Mouse (Mus musculus): ENCODE measurements around the gene Cdca5. TPM values are rescaled to one million over a fixed set of nuclear protein-coding genes. Genes with fewer than 3 reads are reported as not detected.

The Cdca5 gene
- polyA plus RNA-seq, 1 experiment from 2014 or later = 60.5 TPM

DNA sequence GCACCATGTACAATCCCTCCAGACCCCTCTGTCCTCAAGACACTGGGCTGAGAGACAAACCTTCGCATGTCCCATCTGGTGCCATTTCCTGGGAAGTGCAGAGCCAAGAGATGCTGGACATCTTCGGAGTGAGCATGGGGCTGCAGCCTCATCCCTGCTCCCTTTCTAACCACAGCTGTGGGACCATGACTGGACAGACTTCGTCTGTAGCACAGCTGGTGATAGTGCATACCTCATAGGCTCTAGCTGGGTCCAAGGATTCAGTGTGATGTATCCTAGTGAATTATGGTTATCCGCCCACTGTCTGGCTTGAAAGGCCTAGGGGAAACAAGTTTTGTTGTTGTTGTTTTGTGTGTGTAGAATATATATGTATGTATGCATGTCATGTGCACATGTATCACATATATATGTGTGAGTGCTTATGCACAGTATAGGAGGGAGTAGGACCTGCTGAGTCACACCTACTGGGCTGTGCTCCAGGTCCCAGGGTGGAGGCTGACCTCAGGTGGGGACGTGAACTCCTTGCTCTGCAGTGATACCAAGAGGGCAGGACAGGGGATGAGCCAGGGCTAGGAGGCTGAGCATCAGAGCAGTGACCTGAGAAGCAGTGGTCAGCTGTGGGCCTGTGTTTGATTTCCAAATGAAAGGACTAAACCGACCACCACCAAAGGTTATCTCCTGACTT lies 17.5 kb downstream of the Cdca5 start:
- H3K4me1 ChIP-seq (ENCODE audit: control insufficient read depth, insufficient read depth, low read length) = no peaks in the 10 kb centered on the region
- no peak overlapping the region for H3K27ac ChIP-seq (replicated peaks; ENCODE audit: low read depth, low read length)
- no peak overlapping the region for H3K4me2 ChIP-seq (ENCODE audit: low read depth, severe bottlenecking)
- ATAC-seq (ENCODE audit: insufficient number of reproducible peaks, low FRiP score, low TSS enrichment, low read depth) (no peak), DNase-seq (ENCODE audit: low spot score) (no peak)
- peaks cover 3% of the 10 kb centered on the region for H3K36me3 ChIP-seq (ENCODE audit: control insufficient read depth, insufficient read depth, low read length)
- H3K9ac ChIP-seq (ENCODE audit: low read length) = no peak overlapping the region
- H3K27me3 ChIP-seq (ENCODE audit: control insufficient read depth, insufficient read depth, low read length) = no peaks in the 10 kb centered on the region
- H3K4me3 ChIP-seq (ENCODE audit: low read depth, low read length) = no peak overlapping the region
- 78% methylated on average over 6 of the region's 6 CpGs for WGBS
- H3K9me3 ChIP-seq (ENCODE audit: control insufficient read depth, low read length) = no peaks in the 10 kb centered on the region

DNA sequence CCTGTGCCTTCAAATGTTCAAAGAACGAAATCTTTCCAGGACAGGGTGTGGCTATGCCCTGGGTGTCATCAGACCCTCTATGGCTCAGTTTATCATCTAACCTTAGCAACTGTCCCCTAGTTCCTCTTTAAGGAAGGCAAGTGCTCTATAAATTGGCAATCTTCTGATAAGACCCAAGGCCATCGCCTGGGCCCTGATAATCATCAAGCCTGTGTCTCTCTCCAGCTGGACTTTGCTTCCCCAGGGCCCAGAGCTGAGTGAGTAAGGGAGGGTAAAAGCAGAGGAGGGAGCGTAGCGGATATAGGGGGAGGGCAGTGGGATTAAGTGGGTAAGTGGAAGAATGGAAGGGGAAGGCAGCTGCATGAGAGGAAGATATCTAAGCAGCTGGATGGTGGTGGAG lies 19.7 kb downstream of the Cdca5 start:
- no peak overlapping the region for H3K27ac ChIP-seq (replicated peaks; ENCODE audit: low read depth, low read length)
- no peak overlapping the region for H3K4me3 ChIP-seq (ENCODE audit: low read depth, low read length)
- H3K4me1 ChIP-seq (ENCODE audit: control insufficient read depth, insufficient read depth, low read length) = no peaks in the 10 kb centered on the region
- WGBS = 88% methylated on average over 4 of the region's 4 CpGs
- no peaks in the 10 kb centered on the region for H3K9me3 ChIP-seq (ENCODE audit: control insufficient read depth, low read length)
- H3K36me3 ChIP-seq (ENCODE audit: control insufficient read depth, insufficient read depth, low read length) = peaks cover 3% of the 10 kb centered on the region
- ATAC-seq (ENCODE audit: insufficient number of reproducible peaks, low FRiP score, low TSS enrichment, low read depth) = no peak
- no peak for DNase-seq (ENCODE audit: low spot score)
- no peaks in the 10 kb centered on the region for H3K27me3 ChIP-seq (ENCODE audit: control insufficient read depth, insufficient read depth, low read length)
- no peak overlapping the region for H3K9ac ChIP-seq (ENCODE audit: low read length)
- H3K4me2 ChIP-seq (ENCODE audit: low read depth, severe bottlenecking) = no peak overlapping the region

DNA sequence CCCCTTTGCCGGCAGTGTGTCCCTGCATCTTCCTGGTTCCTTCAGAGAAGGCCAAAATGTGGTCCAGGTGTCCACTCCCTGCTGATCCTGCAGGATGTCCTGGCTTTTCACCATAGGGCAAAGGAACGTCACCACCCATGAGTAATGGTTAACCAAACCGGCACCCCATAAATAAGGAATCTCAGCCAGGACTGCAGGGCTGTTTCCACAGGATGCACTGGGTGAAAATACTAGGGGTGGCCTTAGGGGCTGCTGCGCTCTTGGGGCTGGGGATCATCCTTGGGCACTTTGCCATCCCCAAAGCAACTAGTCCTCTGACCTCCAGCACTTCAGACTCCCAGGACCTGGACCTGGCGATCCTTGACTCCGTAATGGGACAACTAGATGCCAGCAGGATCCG lies 20.8 kb downstream of the Cdca5 start, which contains the start of gene Naaladl1:
Gene Naaladl1, plus strand, starts transcription at position 197 of the 400 bp plus-strand sequence.
- H3K9ac ChIP-seq (ENCODE audit: low read length) = no peak within 1 kb of the TSS
- WGBS = 81% methylated on average over 7 of the region's 7 CpGs
- no peak within 1 kb of the TSS for H3K27ac ChIP-seq (replicated peaks; ENCODE audit: low read depth, low read length)
- no peaks in the 10 kb centered on the region for H3K4me1 ChIP-seq (ENCODE audit: control insufficient read depth, insufficient read depth, low read length)
- DNase-seq (ENCODE audit: low spot score) (no peak), ATAC-seq (ENCODE audit: insufficient number of reproducible peaks, low FRiP score, low TSS enrichment, low read depth) (no peak)
- no peaks in the 10 kb centered on the region for H3K27me3 ChIP-seq (ENCODE audit: control insufficient read depth, insufficient read depth, low read length)
- no peaks in the 10 kb centered on the region for H3K36me3 ChIP-seq (ENCODE audit: control insufficient read depth, insufficient read depth, low read length)
- H3K9me3 ChIP-seq (ENCODE audit: control insufficient read depth, low read length) = no peaks in the 10 kb centered on the region
- H3K4me3 ChIP-seq (ENCODE audit: low read depth, low read length) = no peak within 1 kb of the TSS
- H3K4me2 ChIP-seq (ENCODE audit: low read depth, severe bottlenecking) = no peak within 1 kb of the TSS

DNA sequence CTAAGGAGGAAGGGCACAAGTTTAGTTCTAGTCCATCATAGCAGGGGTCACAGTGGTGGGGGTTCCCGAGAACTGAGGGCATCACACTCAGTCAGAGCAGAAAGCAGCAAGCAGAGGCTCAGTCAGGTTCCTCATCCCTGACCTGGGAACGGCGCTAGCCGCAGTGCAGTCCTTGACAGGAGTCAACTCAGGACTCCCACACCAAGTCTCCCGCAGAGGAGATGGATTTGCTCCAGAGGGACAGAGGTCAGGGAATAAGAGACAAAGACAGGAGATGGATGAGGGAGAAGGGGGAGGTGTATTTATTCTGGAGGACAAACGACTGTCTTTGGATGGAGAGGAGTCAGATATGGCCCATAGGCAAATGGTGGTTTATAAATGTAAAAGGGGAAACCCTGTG lies 28.3 kb downstream of the Cdca5 start:
- H3K4me2 ChIP-seq (ENCODE audit: low read depth, severe bottlenecking) = no peak overlapping the region
- no peaks in the 10 kb centered on the region for H3K9me3 ChIP-seq (ENCODE audit: control insufficient read depth, low read length)
- H3K9ac ChIP-seq (ENCODE audit: low read length) = no peak overlapping the region
- 63% methylated on average over 6 of the region's 6 CpGs for WGBS
- no peak overlapping the region for H3K27ac ChIP-seq (replicated peaks; ENCODE audit: low read depth, low read length)
- no peaks in the 10 kb centered on the region for H3K27me3 ChIP-seq (ENCODE audit: control insufficient read depth, insufficient read depth, low read length)
- no peak overlapping the region for H3K4me3 ChIP-seq (ENCODE audit: low read depth, low read length)
- ATAC-seq (ENCODE audit: insufficient number of reproducible peaks, low FRiP score, low TSS enrichment, low read depth) (no peak), DNase-seq (ENCODE audit: low spot score) (no peak)
- H3K4me1 ChIP-seq (ENCODE audit: control insufficient read depth, insufficient read depth, low read length) = peaks cover 3% of the 10 kb centered on the region
- H3K36me3 ChIP-seq (ENCODE audit: control insufficient read depth, insufficient read depth, low read length) = peaks cover 10% of the 10 kb centered on the region; the same call in 1 of the 2 replicates

DNA sequence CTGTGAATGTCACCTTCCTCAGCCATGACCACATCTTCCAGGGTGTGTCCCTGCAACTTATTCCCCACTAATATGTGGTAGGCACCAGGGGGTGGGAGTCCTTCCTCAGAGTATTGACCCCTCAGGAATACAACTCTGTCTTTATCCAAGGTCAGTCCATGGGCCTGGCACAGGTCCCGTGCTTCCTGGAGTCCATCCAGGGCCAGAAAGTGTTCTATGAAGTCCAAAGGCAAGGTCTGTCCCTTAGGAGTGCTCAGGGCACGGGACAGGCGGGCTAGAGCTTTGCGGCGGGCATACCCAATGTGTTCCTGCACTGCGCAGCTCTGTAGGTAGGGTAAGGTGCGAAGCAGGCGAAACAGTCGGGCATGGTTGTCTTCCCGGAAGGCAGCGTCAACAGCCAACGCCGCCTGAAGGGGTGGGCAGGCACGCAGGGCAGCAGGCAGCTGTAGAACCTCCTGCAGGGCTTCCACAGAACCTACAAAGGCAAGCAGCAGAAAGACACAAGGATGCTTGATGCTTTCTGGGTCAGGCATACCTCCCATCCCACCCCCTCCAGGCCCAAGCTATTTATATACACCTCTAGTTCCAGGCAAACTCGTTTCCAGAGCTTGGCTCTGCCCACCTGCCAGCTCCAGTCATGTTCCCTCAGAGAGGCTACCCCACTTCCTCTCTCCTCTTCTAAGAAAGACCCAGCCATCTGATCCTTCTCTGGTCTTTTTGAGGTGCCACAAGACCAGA lies 31.5 kb downstream of the Cdca5 start:
- H3K9me3 ChIP-seq (ENCODE audit: control insufficient read depth, low read length) = no peaks in the 10 kb centered on the region
- 91% methylated on average over 15 of the region's 15 CpGs for WGBS
- peaks cover 13% of the 10 kb centered on the region for H3K36me3 ChIP-seq (ENCODE audit: control insufficient read depth, insufficient read depth, low read length)
- no peak overlapping the region for H3K4me3 ChIP-seq (ENCODE audit: low read depth, low read length)
- H3K4me2 ChIP-seq (ENCODE audit: low read depth, severe bottlenecking) = no peak overlapping the region
- no peak overlapping the region; the same call in 1 of the 2 replicates for H3K9ac ChIP-seq (ENCODE audit: low read length)
- no peaks in the 10 kb centered on the region for H3K27me3 ChIP-seq (ENCODE audit: control insufficient read depth, insufficient read depth, low read length)
- DNase-seq (ENCODE audit: low spot score) (no peak), ATAC-seq (ENCODE audit: insufficient number of reproducible peaks, low FRiP score, low TSS enrichment, low read depth) (no peak)
- H3K4me1 ChIP-seq (ENCODE audit: control insufficient read depth, insufficient read depth, low read length) = peaks cover 3% of the 10 kb centered on the region
- no peak overlapping the region for H3K27ac ChIP-seq (replicated peaks; ENCODE audit: low read depth, low read length)

DNA sequence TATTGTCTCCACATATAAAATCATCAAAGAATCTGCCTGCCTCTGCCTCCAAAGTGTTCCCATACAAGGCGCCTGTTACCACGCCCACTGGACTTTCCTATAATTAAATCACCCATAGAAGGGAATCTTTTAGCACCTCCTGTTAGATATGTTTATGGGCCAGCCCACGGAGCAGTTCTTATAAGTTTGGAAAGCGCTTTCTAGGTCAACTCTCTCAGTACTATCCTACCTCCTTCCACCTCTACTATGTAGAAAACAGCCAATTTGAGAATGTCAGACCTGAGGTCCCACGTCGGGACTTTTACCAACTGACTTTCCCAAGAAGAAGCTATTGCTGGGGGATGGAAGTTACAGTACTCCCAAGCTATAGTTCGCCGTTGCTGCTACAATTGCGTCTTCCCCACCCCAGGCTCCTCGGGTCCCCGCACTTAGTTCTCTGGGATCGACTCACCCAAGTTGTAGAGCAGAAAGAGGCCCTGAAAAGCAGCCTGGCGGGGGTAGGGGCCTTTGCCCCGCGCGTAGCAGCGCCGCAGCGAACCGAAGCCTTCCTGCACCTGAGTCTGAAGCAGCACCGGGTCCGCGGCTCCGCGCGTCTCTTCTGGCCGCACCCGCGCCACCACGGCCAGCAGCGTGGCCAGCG lies 32.7 kb downstream of the Cdca5 start:
- Histone ChIP-seq H3K4me2 (ENCODE audit: low read depth, severe bottlenecking) (peak overlapping the region; percentile 90), H3K9ac (ENCODE audit: low read length) (peak overlapping the region; percentile 87), H3K27ac (replicated peaks; ENCODE audit: low read depth, low read length) (peak overlapping the region; percentile 96), H3K4me3 (ENCODE audit: low read depth, low read length) (peak overlapping the region; percentile 69), H3K9me3 (ENCODE audit: control insufficient read depth, low read length) (no peaks in the 10 kb centered on the region), H3K4me1 (ENCODE audit: control insufficient read depth, insufficient read depth, low read length) (peaks cover 3% of the 10 kb centered on the region), H3K36me3 (ENCODE audit: control insufficient read depth, insufficient read depth, low read length) (peaks cover 13% of the 10 kb centered on the region), H3K27me3 (ENCODE audit: control insufficient read depth, insufficient read depth, low read length) (no peaks in the 10 kb centered on the region)
- 6% methylated on average over 32 of the region's 32 CpGs for WGBS
- DNase-seq (ENCODE audit: low spot score) (no peak), ATAC-seq (ENCODE audit: insufficient number of reproducible peaks, low FRiP score, low TSS enrichment, low read depth) (no peak)

DNA sequence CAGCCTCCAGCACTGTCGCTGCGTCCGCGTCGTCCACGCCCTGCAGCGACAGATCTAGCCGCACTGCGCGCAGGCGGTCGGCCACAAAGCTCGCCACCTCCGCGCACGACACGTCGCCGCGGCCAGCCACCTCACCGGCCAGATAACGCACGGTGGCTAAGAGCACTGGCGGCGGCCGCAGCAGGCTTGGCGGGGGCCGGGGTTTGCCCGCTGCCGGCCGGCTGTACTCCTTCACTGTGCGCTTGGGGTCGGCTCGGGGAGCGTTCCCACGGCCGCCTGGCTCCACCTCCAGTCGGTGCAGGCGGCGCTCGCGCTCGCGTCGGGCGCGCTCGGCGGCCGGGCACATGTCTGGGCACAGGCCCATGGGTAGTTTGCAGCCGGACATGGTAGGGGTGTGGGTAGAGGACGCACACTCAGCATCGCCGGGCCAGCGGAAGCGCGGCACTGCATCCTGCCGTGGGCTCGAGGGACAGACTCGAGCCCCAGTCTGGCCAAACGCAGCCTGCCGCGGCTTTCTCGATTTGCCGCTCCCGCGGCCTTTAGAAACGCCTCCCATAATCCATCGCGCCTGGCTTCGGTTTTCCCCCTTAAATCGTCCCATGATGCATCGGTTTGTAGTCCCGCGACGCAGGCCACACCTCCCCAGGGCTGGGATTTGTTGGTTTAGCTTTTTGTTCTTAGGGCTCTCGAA lies 33.3 kb downstream of the Cdca5 start, which contains the start of gene Sac3d1:
Gene Sac3d1, minus strand, starts transcription at position 665 of the 691 bp plus-strand sequence.
- no peaks in the 10 kb centered on the region for H3K9me3 ChIP-seq (ENCODE audit: control insufficient read depth, low read length)
- H3K4me1 ChIP-seq (ENCODE audit: control insufficient read depth, insufficient read depth, low read length) = peaks cover 3% of the 10 kb centered on the region
- H3K4me2 ChIP-seq (ENCODE audit: low read depth, severe bottlenecking) = peak within 1 kb of the TSS; percentile 90
- H3K4me3 ChIP-seq (ENCODE audit: low read depth, low read length) = peak within 1 kb of the TSS; percentile 69
- peak within 1 kb of the TSS; percentile 87 for H3K9ac ChIP-seq (ENCODE audit: low read length)
- under 1% methylated on average over 77 of the region's 77 CpGs for WGBS
- H3K27ac ChIP-seq (replicated peaks; ENCODE audit: low read depth, low read length) = peak within 1 kb of the TSS; percentile 96
- DNase-seq (ENCODE audit: low spot score) = peak; percentile 92
- peaks cover 13% of the 10 kb centered on the region for H3K36me3 ChIP-seq (ENCODE audit: control insufficient read depth, insufficient read depth, low read length)
- peak; percentile 80 for ATAC-seq (ENCODE audit: insufficient number of reproducible peaks, low FRiP score, low TSS enrichment, low read depth)
- no peaks in the 10 kb centered on the region for H3K27me3 ChIP-seq (ENCODE audit: control insufficient read depth, insufficient read depth, low read length)

DNA sequence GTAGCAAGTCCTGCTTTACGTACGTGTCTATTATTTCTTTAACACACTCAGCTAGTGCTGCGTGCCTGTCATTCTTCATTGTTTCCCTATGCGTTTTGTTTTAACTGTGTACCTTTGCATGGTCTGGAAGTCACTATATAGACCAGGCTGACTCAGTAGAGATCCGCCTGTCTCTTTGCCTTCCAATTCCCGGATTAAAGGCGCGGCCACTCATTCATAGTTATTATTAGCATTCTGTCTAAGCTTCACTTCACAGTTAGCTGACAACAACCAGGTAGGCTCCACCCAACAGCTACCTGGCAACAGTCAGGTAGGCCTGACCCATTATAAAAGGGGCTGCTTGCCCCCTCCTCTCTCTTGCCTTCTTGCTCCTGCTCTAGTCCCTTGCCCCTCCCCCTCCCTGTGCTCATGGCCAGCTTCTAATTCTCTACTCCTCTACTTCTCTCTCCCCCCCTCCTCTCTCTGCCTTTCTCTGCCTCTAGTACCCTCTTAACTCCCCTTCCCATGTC lies 33.9 kb downstream of the Cdca5 start:
- peak overlapping the region; percentile 69 for H3K4me3 ChIP-seq (ENCODE audit: low read depth, low read length)
- peak; percentile 33; the same call in 1 of the 2 replicates for ATAC-seq (ENCODE audit: insufficient number of reproducible peaks, low FRiP score, low TSS enrichment, low read depth)
- peaks cover 3% of the 10 kb centered on the region for H3K4me1 ChIP-seq (ENCODE audit: control insufficient read depth, insufficient read depth, low read length)
- peak overlapping the region; percentile 90 for H3K4me2 ChIP-seq (ENCODE audit: low read depth, severe bottlenecking)
- 4% methylated on average over 8 of the region's 8 CpGs for WGBS
- DNase-seq (ENCODE audit: low spot score) = no peak
- no peaks in the 10 kb centered on the region for H3K9me3 ChIP-seq (ENCODE audit: control insufficient read depth, low read length)
- H3K27me3 ChIP-seq (ENCODE audit: control insufficient read depth, insufficient read depth, low read length) = no peaks in the 10 kb centered on the region
- H3K9ac ChIP-seq (ENCODE audit: low read length) = peak overlapping the region; percentile 87
- H3K27ac ChIP-seq (replicated peaks; ENCODE audit: low read depth, low read length) = peak overlapping the region; percentile 96; the same call in 1 of the 2 replicates
- peaks cover 13% of the 10 kb centered on the region for H3K36me3 ChIP-seq (ENCODE audit: control insufficient read depth, insufficient read depth, low read length)

Data from limb, embryonic 11.5 days (tissue).